Mouse (Mus musculus) megakaryocyte, adult 5-6 weeks (primary cell): ENCODE data around the gene Gm44965. TPM values are rescaled to one million over a fixed set of nuclear protein-coding genes. Genes with fewer than 3 reads are reported as not detected.

Experiments
- ATAC-seq: 2 replicates; pipeline ENCODE4 v1.8.0; 2016; ENCODE audit warnings: mild to moderate bottlenecking, inconsistent platforms; ENCODE audit not compliant: poor library complexity, severe bottlenecking
- total RNA-seq, 2 experiments: library from RNA; stranded (forward) in 1 of 2; stranded (reverse) in 1 of 2; fragments of 153-499, 151-499 nt in 1 of 2; fragments of 221-1000, 200-1000 nt in 1 of 2; gene quantifications; 2 replicates each; pipeline versions ENCODE4 v1.2.3 to v1.2.4; 2015 to 2017

Gene Gm44965
- total RNA-seq, 2 experiments from 2014 or later = not detected

DNA sequence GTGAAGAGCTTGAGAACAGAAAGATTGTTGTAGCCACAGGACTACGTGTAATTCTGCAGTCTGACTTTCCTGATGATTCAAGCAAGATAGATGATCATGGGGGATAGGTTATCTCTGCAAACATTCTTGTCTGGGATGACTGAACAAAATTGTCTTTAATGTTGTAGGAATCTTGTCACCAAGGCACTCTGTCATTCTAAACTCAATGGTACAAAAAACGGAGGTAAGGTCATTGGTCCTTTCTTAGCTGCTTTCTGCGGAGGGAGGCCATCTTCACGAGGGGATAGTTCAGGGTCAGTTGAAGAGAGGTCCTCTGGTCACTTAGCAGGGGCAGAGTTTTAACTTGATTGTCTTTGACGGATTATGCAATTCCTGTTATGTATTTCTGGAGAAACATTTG, 15.0 kb upstream of the Gm44965 start:
- ATAC-seq = no peak

DNA sequence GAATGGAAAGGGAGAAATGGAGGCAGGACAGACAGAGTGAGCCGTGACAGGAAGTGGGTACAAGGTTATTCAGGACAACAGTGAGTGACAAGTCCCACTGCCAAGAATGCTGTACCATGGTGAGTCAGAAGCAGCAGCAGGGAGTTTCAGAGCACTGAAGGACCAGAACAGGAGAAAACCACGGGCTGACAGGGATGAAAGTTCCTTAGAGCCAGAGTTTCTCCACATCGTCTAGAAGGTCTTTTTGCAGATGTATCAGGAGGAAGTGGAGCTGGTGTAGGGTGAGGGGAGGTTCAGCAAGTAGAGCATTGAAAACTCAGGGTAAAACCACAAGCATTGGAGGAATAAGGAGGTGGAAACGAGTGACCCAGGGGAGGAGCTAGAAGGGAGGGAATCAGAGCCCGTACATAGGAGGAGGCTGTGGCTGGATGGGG, 14.5 kb upstream of the Gm44965 start:
- ATAC-seq = peak; percentile 81

- ATAC-seq = no peak
Observed at GRCm38 (mm10) chr6:48581257-48581656, 12.5 kb upstream of the Gm44965 start.

- peak; percentile 66 for ATAC-seq
Observed at GRCm38 (mm10) chr6:48582037-48582436, 11.7 kb upstream of the Gm44965 start.

DNA sequence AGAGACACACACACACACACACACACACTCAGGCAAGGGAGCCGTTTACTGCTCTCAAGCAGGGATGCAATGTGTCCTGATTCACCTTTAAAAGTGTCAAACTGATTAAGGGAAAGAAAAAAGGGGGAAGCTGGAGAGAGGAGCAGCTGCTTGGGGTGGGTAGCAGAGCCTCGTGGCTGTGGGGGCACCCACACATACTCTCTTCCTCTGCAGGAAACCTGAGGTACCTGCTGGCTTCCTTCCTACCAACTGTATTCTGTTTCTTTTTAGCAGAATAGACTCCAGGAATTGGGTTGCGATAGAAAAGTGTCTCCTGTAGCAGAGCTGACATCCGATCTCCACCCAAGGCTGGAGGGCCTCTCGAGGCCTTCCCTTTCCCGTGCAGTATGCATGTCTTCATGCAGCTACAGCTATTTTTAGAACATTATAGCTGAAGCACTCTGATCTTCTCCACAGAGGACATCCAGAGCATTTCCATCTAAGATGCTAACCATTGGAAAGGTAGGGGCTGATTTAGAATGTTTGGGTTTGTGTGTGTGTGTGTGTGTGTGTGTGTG, 4.5 kb upstream of the Gm44965 start, which contains the start of gene Gm45021:
Gene Gm45021, plus strand, starts transcription at position 417 of the 557 bp plus-strand sequence.
- ATAC-seq = no peak

- ATAC-seq = no peak
Observed at GRCm38 (mm10) chr6:48591221-48591845, 2.4 kb upstream of the Gm44965 start.

- no peak for ATAC-seq
Observed at GRCm38 (mm10) chr6:48591871-48592270, 1.9 kb upstream of the Gm44965 start.

- ATAC-seq = peak; percentile 17; the same call in 1 of the 2 replicates
Observed at GRCm38 (mm10) chr6:48594043-48594738, 450 bp downstream of the Gm44965 start.

- no peak for ATAC-seq
Observed at GRCm38 (mm10) chr6:48595278-48595677, 1.5 kb downstream of the Gm44965 start.

- no peak for ATAC-seq
Observed at GRCm38 (mm10) chr6:48596545-48597232, 2.9 kb downstream of the Gm44965 start.

GRCm38 (mm10) chr6:48597233-48597625, 3.5 kb downstream of the Gm44965 start:
- no peak for ATAC-seq

- ATAC-seq = no peak
Observed at GRCm38 (mm10) chr6:48600594-48600993, 6.9 kb downstream of the Gm44965 start.

DNA sequence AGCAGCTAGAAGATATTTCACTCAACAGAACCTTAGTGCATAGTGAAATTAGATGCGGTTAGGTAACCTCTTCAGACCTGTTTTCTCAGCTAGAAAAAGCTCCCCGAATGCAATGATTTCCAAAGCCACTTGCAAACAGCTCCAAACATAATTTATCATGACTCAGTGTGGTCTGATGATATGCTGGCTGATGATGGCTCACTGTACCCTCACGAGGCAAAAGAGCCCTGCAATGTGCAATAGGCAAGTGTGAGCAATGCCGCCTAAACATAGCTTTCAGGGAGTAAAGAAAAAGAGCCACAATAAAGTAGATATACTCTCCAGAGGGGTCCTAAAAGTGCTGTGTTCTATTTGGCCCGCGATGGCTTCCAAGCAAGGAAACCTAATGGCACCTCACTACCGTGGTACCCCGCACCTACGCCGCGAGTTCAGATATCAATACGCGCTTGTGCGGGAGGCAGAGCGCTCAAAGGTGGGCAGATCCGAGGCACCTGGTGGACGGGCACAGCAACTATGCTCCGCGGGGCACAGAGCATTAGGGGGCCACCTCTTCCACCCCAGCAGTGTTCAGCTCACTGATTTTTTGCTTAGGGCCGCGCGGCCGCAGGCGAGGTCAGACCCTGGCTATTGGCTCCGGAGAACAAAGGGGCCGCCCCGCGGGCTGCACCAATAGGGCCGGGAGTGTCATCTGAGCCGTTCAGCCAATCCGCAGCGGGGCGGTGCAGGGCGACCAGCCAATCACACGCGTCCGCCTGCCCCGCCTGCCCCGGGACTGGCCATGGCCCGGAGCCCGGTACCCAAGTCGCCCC, 7.7 kb downstream of the Gm44965 start, which contains the start of gene Zfp775:
Gene Zfp775, plus strand, starts transcription at position 793 of the 809 bp plus-strand sequence.
- ATAC-seq = peak; percentile 99

DNA sequence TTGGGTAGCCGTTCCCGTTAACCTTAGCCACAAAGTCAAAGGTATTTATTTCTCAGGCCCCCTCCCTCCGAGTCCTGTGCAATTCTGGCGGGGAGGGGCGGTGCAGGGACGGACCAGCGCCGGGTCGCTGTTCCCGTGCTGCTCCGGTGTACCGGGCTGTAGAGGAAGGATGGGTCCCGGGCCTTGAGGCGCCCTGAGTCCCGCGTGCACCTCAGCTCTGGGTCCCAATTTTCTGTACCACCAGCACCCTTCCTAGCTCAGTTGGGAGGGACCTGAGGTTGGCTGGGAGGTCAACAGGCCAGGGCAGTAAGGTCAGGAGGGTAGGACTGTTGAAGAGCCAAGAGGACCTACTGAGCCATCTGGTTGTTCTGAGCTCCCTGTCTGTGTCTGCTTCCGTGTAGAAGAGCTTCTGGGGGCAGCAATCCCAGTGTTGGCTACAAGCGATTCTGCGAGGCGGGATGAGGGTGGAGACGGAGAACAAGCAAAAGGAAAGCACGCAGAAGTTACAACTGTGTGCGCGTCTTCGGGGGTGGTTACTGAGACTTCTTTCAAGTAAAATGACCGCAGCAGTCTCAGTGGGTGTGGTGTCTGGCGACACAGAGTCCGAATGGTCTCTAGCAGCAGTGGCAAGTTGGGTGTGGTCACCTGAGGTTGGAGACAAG, 8.5 kb downstream of the Gm44965 start:
- peak; percentile 57 for ATAC-seq

- ATAC-seq = no peak
Observed at GRCm38 (mm10) chr6:48608124-48608523, 14.4 kb downstream of the Gm44965 start.

DNA sequence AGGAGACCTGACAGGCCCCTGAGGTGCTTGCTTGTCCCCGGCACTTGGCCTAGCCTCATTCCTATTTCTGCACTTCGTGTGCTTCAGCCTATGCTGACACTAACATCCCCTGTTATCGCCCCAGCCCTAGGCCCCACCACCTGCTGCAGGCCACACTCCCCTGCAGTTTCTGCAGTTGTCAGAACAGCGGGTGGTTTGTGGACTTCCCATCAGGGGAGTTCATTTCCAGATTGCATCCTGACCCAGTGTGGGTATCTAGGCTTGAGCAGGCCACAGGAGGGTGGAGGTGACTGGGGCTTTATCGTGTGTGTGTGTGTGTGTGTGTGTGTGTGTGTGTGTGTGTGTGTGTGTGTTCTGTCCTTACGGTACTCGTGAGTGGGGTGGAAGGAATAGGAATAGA, 15.8 kb downstream of the Gm44965 start:
- no peak for ATAC-seq

DNA sequence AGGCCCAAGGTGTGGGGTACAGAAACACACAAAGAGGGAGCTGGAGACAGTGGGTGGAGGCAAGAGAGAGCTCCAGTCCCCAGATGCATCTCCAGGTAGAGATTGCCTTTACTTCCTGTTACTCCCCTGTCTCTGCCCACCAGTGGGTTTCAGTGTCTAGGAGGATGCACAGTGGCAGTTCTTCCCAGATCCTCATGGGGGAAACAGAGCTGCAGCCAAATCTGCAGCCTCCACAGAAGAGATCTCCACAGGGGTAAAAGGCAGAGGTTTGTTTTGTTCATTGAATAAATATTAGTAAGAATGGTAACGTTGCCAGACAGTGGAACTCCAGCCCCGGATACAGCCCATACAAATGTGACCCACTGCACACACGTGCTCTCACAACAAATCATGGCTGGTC, 16.9 kb downstream of the Gm44965 start:
- ATAC-seq = no peak

DNA sequence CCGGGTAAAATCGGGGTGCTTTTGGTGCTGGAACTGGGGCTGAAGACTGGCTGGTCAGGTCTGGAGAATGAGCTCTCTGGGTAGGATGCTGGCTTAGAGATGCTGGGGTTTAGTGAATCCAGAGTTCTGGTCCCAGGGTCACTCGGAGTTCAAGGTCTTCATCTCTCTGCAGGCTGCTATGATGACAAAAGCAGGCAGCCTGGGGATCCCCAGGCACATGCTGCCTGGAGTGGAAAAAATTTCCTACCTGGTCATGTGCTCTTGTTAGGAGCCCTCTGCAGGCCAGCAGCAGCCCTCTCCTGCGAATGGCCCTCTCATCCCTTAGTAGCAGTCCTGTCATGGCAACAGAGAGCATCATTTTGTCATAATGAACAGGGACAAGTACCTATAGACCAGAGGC, 19.7 kb downstream of the Gm44965 start:
- no peak for ATAC-seq

- no peak for ATAC-seq
Observed at GRCm38 (mm10) chr6:48614756-48615155, 21.0 kb downstream of the Gm44965 start.

DNA sequence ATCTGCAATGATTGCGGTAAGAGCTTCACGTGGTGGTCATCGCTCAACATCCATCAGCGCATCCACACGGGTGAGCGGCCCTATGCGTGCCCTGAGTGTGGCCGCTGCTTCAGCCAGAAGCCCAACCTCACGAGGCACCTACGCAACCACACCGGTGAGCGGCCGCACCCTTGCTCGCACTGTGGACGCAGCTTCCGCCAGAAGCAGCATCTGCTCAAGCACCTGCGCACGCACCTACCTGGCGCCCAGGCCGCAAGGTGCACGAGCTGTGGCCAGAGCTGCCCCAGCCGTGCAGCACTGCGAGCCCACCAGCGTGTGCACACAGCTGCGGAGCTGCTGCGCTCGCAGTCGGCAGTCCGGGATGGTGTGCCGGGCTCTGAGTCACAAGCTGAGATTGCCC, 26.3 kb downstream of the Gm44965 start:
- ATAC-seq = no peak
